Mouse (Mus musculus) forebrain, embryonic 11.5 days (tissue): ENCODE data around the gene Gm49601. TPM values are rescaled to one million over a fixed set of nuclear protein-coding genes. Genes with fewer than 3 reads are reported as not detected.
A peak's percentile ranks its signal among the peaks of the same experiment; 100 is the strongest.

Experiments
- ATAC-seq: fragments of 200-750 bp; cut with Nextera tagmentation; replicated peaks from 2 replicates; pipeline ENCODE4 v1.8.0; 2017; ENCODE audit warnings: moderate TSS enrichment; ENCODE audit not compliant: low FRiP score
- DNase-seq: peaks from one replicate; pipeline ENCODE4 v3.0.0-alpha.2; 2017; ENCODE audit warnings: low spot score
- H3K27ac ChIP-seq: fragments of 300-500 bp; sonication (generic); 2 replicates; pipeline ENCODE4 v1.5.1; 2014; ENCODE audit warnings: low read depth, low read length
- H3K27me3 ChIP-seq: fragments of 300-500 bp; sonication (generic); 2 replicates; pipeline ENCODE4 v1.6.1; 2014; ENCODE audit warnings: mild to moderate bottlenecking, low read length, mixed read lengths; ENCODE audit not compliant: control insufficient read depth, insufficient read depth
- H3K36me3 ChIP-seq: fragments of 300-500 bp; sonication (generic); 2 replicates; pipeline ENCODE4 v1.6.1; 2014; ENCODE audit warnings: mild to moderate bottlenecking, low read length, moderate library complexity, mixed read lengths; ENCODE audit not compliant: control insufficient read depth, insufficient read depth
- H3K4me1 ChIP-seq: fragments of 300-500 bp; sonication (generic); replicated peaks from 2 replicates; pipeline ENCODE4 v1.6.1; 2014; ENCODE audit warnings: low read length, mixed read lengths; ENCODE audit not compliant: control insufficient read depth, insufficient read depth
- H3K4me2 ChIP-seq: fragments of 300-500 bp; sonication (generic); 2 replicates; pipeline ENCODE4 v1.6.1; 2014; ENCODE audit warnings: low read depth, mild to moderate bottlenecking, low read length, moderate library complexity, mixed read lengths; ENCODE audit not compliant: severe bottlenecking
- H3K4me3 ChIP-seq: fragments of 300-500 bp; sonication (generic); 2 replicates; pipeline ENCODE4 v1.5.1; 2014; ENCODE audit warnings: low read depth, low read length
- H3K9ac ChIP-seq: fragments of 300-500 bp; sonication (generic); 2 replicates; pipeline ENCODE4 v1.6.1; 2014; ENCODE audit warnings: low read length
- H3K9me3 ChIP-seq: fragments of 300-500 bp; sonication (generic); 2 replicates; pipeline ENCODE4 v1.6.1; 2016; ENCODE audit warnings: low read length, mixed read lengths; ENCODE audit not compliant: control insufficient read depth
- WGBS: fragments of 180-500 bp; shearing (Covaris S2); extraction: QIAGEN DNeasy Blood & Tissue Kit; methylation state at CpG from one replicate; pipeline ENCODE4 v1.1.7; 2014; 5-methylcytosine and 5-hydroxymethylcytosine counted together
- polyA plus RNA-seq: library from polyadenylated mRNA; unstranded; fragments of >200 nt; fragmentation: Nextera tagmentation; extraction: Ambion mirVana; gene quantifications from 2 replicates; pipeline ENCODE4 v1.2.1, GENCODE M21; 2014

The Gm49601 gene
- polyA plus RNA-seq, 1 experiment from 2014 or later = 2.8 TPM

- Histone ChIP-seq H3K9me3 (no peaks in the 10 kb centered on the region), H3K36me3 (no peaks in the 10 kb centered on the region), H3K9ac (no peak overlapping the region), H3K4me3 (no peak overlapping the region), H3K27ac (no peak overlapping the region), H3K4me1 (no peaks in the 10 kb centered on the region; the same call in 1 of the 2 replicates), H3K27me3 (peaks cover 3% of the 10 kb centered on the region; the same call in 1 of the 2 replicates), H3K4me2 (no peak overlapping the region)
- DNase-seq (no peak), ATAC-seq (no peak)
- WGBS = 34% methylated on average over 1 of the region's 1 CpGs
These were observed 7.1 kb upstream of the Gm49601 start for GRCm38 (mm10) chr16:18633333-18633732.

GRCm38 (mm10) chr16:18632816-18633215 is 6.6 kb upstream of the Gm49601 start:
- ATAC-seq (no peak), DNase-seq (no peak)
- WGBS = 69% methylated on average over 2 of the region's 2 CpGs
- Histone ChIP-seq H3K27me3 (peaks cover 7% of the 10 kb centered on the region; the same call in 1 of the 2 replicates), H3K9ac (no peak overlapping the region), H3K4me2 (no peak overlapping the region), H3K36me3 (no peaks in the 10 kb centered on the region), H3K4me3 (no peak overlapping the region), H3K27ac (no peak overlapping the region), H3K4me1 (no peaks in the 10 kb centered on the region; the same call in 1 of the 2 replicates), H3K9me3 (no peaks in the 10 kb centered on the region)

GRCm38 (mm10) chr16:18632059-18632458 is 5.8 kb upstream of the Gm49601 start:
- no peak overlapping the region for H3K4me2 ChIP-seq
- no peak overlapping the region for H3K27ac ChIP-seq
- H3K4me3 ChIP-seq = no peak overlapping the region
- H3K4me1 ChIP-seq = no peaks in the 10 kb centered on the region; the same call in 1 of the 2 replicates
- 58% methylated on average over 3 of the region's 3 CpGs for WGBS
- peak; percentile 33 for DNase-seq
- no peaks in the 10 kb centered on the region for H3K9me3 ChIP-seq
- peaks cover 15% of the 10 kb centered on the region for H3K27me3 ChIP-seq
- no peak for ATAC-seq
- H3K9ac ChIP-seq = no peak overlapping the region
- H3K36me3 ChIP-seq = no peaks in the 10 kb centered on the region

GRCm38 (mm10) chr16:18631141-18631540 is 4.9 kb upstream of the Gm49601 start:
- 68% methylated on average over 7 of the region's 7 CpGs for WGBS
- Histone ChIP-seq H3K9ac (no peak overlapping the region), H3K36me3 (no peaks in the 10 kb centered on the region), H3K27ac (no peak overlapping the region), H3K4me3 (no peak overlapping the region), H3K9me3 (no peaks in the 10 kb centered on the region), H3K4me2 (no peak overlapping the region), H3K4me1 (peaks cover 2% of the 10 kb centered on the region; the same call in 1 of the 2 replicates), H3K27me3 (peaks cover 21% of the 10 kb centered on the region)
- ATAC-seq (no peak), DNase-seq (peak; percentile 27)

- peak; percentile 50 for DNase-seq
- peak overlapping the region; percentile 89 for H3K9ac ChIP-seq
- no peaks in the 10 kb centered on the region for H3K9me3 ChIP-seq
- peak overlapping the region; percentile 91 for H3K4me2 ChIP-seq
- peaks cover 29% of the 10 kb centered on the region for H3K27me3 ChIP-seq
- H3K36me3 ChIP-seq = no peaks in the 10 kb centered on the region
- 56% methylated on average over 5 of the region's 5 CpGs for WGBS
- ATAC-seq = peak; percentile 7; the same call in 1 of the 2 replicates
- H3K4me1 ChIP-seq = peaks cover 6% of the 10 kb centered on the region
- H3K27ac ChIP-seq = no peak overlapping the region
- peak overlapping the region; percentile 73 for H3K4me3 ChIP-seq
These were observed 4.1 kb upstream of the Gm49601 start for GRCm38 (mm10) chr16:18630291-18630690.

- H3K36me3 ChIP-seq = no peaks in the 10 kb centered on the region
- peak within 1 kb of the TSS; percentile 89 for H3K9ac ChIP-seq
- H3K27ac ChIP-seq = peak within 1 kb of the TSS; percentile 25; the same call in 1 of the 2 replicates
- WGBS = 1% methylated on average over 79 of the region's 93 CpGs
- no peaks in the 10 kb centered on the region for H3K9me3 ChIP-seq
- peaks cover 36% of the 10 kb centered on the region for H3K27me3 ChIP-seq
- H3K4me3 ChIP-seq = peak within 1 kb of the TSS; percentile 73
- ATAC-seq (peak; percentile 63), DNase-seq (peak; percentile 84)
- peaks cover 6% of the 10 kb centered on the region for H3K4me1 ChIP-seq
- peak within 1 kb of the TSS; percentile 91 for H3K4me2 ChIP-seq
These were observed 3.4 kb upstream of the Gm49601 start, which contains the start of gene Sept5 for GRCm38 (mm10) chr16:18629390-18630231. Gene Sept5, minus strand, starts transcription at chr16:18629954.

GRCm38 (mm10) chr16:18628948-18629340 is 2.7 kb upstream of the Gm49601 start:
- peaks cover 42% of the 10 kb centered on the region for H3K27me3 ChIP-seq

GRCm38 (mm10) chr16:18628206-18628947 is 2.1 kb upstream of the Gm49601 start:
- Histone ChIP-seq H3K4me1 (peaks cover 6% of the 10 kb centered on the region), H3K4me2 (peak overlapping the region; percentile 91), H3K27me3 (peaks cover 48% of the 10 kb centered on the region), H3K9ac (peak overlapping the region; percentile 89), H3K4me3 (peak overlapping the region; percentile 73), H3K36me3 (no peaks in the 10 kb centered on the region), H3K9me3 (no peaks in the 10 kb centered on the region), H3K27ac (no peak overlapping the region)
- DNase-seq = peak; percentile 51
- WGBS = 64% methylated on average over 7 of the region's 7 CpGs
- ATAC-seq = no peak

More at GRCm38 (mm10) chr16:18628948-18629340, 2.7 kb upstream of the Gm49601 start:
- peak overlapping the region; percentile 25; the same call in 1 of the 2 replicates for H3K27ac ChIP-seq
- H3K9ac ChIP-seq = peak overlapping the region; percentile 89
- peak overlapping the region; percentile 73 for H3K4me3 ChIP-seq
- peaks cover 6% of the 10 kb centered on the region for H3K4me1 ChIP-seq
- DNase-seq (peak; percentile 50), ATAC-seq (no peak)
- peak overlapping the region; percentile 91 for H3K4me2 ChIP-seq
- no peaks in the 10 kb centered on the region for H3K9me3 ChIP-seq
- no peaks in the 10 kb centered on the region for H3K36me3 ChIP-seq
- 29% methylated on average over 2 of the region's 2 CpGs for WGBS
